Mouse (Mus musculus) cerebellum, adult 8-10 months (tissue): ENCODE measurements around the gene Rapgef2.
A peak's percentile ranks its signal among the peaks of the same experiment; 100 is the strongest.
"Not testable (repeated sequence)": the region's sequence is repeated elsewhere in the genome, so short reads cannot be mapped to it uniquely, and the experiment has no call there.

Source experiments
- DNase-seq: peaks from one replicate; pipeline ENCODE4 v3.0.0; 2022

The Rapgef2 gene

GRCm38 (mm10) chr3:79202275-79203153, 83.8 kb downstream of the Rapgef2 start:
- peak; percentile 75 for DNase-seq

- DNase-seq, result peak; percentile 59
Observed at GRCm38 (mm10) chr3:79196708-79197437, 89.4 kb downstream of the Rapgef2 start.

GRCm38 (mm10) chr3:79195280-79195679, 91.0 kb downstream of the Rapgef2 start:
- no peak for DNase-seq

GRCm38 (mm10) chr3:79194111-79194793, 92.1 kb downstream of the Rapgef2 start:
- no peak for DNase-seq

- peak; percentile 73 for DNase-seq
Observed at GRCm38 (mm10) chr3:79193001-79193400, 93.3 kb downstream of the Rapgef2 start.

- no peak for DNase-seq
Observed at GRCm38 (mm10) chr3:79191981-79192380, 94.3 kb downstream of the Rapgef2 start.

- DNase-seq, result no peak
Observed at GRCm38 (mm10) chr3:79191471-79191870, 94.8 kb downstream of the Rapgef2 start.

GRCm38 (mm10) chr3:79190377-79190776, 95.9 kb downstream of the Rapgef2 start:
- no peak for DNase-seq

- DNase-seq, result no peak
Observed at GRCm38 (mm10) chr3:79187912-79188311, 98.4 kb downstream of the Rapgef2 start.

- DNase-seq, result no peak
Observed at GRCm38 (mm10) chr3:79182290-79182689, 104.0 kb downstream of the Rapgef2 start.

GRCm38 (mm10) chr3:79181248-79181991, 104.9 kb downstream of the Rapgef2 start:
- no peak for DNase-seq

- DNase-seq, result no peak
Observed at GRCm38 (mm10) chr3:79180086-79180485, 106.2 kb downstream of the Rapgef2 start.

- no peak for DNase-seq
Observed at GRCm38 (mm10) chr3:79179499-79180053, 106.7 kb downstream of the Rapgef2 start.

- DNase-seq, result no peak
Observed at GRCm38 (mm10) chr3:79178708-79179107, 107.6 kb downstream of the Rapgef2 start.

GRCm38 (mm10) chr3:79178070-79178469, 108.2 kb downstream of the Rapgef2 start:
- DNase-seq, result no peak

GRCm38 (mm10) chr3:79177136-79177870, 109.0 kb downstream of the Rapgef2 start:
- DNase-seq, result no peak

- no peak for DNase-seq
Observed at GRCm38 (mm10) chr3:79174168-79174567, 112.1 kb downstream of the Rapgef2 start.

- DNase-seq, result no peak
Observed at GRCm38 (mm10) chr3:79173291-79173690, 113.0 kb downstream of the Rapgef2 start.

- not testable (repeated sequence) for DNase-seq
Observed at GRCm38 (mm10) chr3:79171146-79171545, 115.2 kb downstream of the Rapgef2 start.

GRCm38 (mm10) chr3:79168168-79168827, 118.0 kb downstream of the Rapgef2 start:
- DNase-seq, result no peak

GRCm38 (mm10) chr3:79167586-79167985, 118.7 kb downstream of the Rapgef2 start:
- no peak for DNase-seq
